Mouse (Mus musculus) layer of hippocampus, adult 11-12 months (tissue): ENCODE data around the gene Ppp1r26.

Source experiments
- DNase-seq: peaks from one replicate; pipeline ENCODE4 v3.0.0; 2022; ENCODE audit warnings: low spot score

The Ppp1r26 gene

GRCm38 (mm10) chr2:28498431-28498830 lies 51.8 kb downstream of the Ppp1r26 start:
- no peak for DNase-seq

GRCm38 (mm10) chr2:28502987-28503386 lies 56.4 kb downstream of the Ppp1r26 start:
- DNase-seq, result no peak

GRCm38 (mm10) chr2:28504676-28505075 lies 58.1 kb downstream of the Ppp1r26 start:
- no peak for DNase-seq
